9 mouse cellular contexts compared by ENCODE assay signal in the genomic region with DNA sequence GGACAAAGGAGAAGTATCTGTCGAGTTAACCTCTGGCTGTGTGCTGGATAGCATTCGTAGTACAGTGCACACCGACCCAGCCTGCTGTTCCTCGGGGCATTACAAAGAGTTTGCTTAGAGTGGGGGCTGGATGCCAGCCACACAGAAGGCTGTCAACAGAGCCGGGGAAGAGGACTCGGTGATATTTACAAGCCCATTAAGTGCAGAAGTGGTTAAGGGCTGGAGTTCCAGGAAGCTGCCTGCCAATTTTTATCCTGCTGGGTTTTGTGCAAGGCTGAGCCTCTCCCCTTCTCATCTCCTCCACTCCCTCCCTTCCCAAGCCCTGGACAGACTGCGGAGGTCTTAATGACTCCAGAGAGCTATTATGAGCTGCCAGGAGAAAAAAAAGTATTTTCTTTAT. TPM values are rescaled to one million over a fixed set of nuclear protein-coding genes. Genes with fewer than 3 reads are reported as not detected.
DNase-seq lines count a peak whose midpoint lies in the region; ATAC-seq and TF ChIP-seq lines count a peak whose summit lies in the region.
"Had no signal": no experiment of that assay in that cellular context is flagged by ENCODE, and none has a peak within 500 bp of the region (broad histone marks: within the 10 kb centered on the region; RNA-seq: fewer than 3 reads in every experiment).

No protein-coding gene starts in this region.

- H3K4me1 ChIP-seq in hindbrain, embryonic 13.5 days (replicated peaks) = peaks cover 24% of the 10 kb centered on the region
- 0 out of 2 replicates have a peak, but pooled peaks cover 3% of the 10 kb centered on the region for H3K4me1 ChIP-seq in hindbrain, embryonic 10.5 days (replicated peaks)
- H3K4me1 ChIP-seq in forebrain, postnatal 0 days (ENCODE audit: insufficient read depth) = no peaks in the 10 kb centered on the region
- H3K4me1 ChIP-seq in kidney, embryonic 16.5 days (ENCODE audit: insufficient read depth, low read length) = no peaks in the 10 kb centered on the region

- H3K9me3 ChIP-seq in hindbrain, embryonic 13.5 days = no peaks in the 10 kb centered on the region
- H3K9me3 ChIP-seq in hindbrain, embryonic 10.5 days = peaks cover 6% of the 10 kb centered on the region; the same call in 1 of the 2 replicates
- H3K9me3 ChIP-seq in forebrain, postnatal 0 days (ENCODE audit: low read length) = no peaks in the 10 kb centered on the region
- H3K9me3 ChIP-seq in kidney, embryonic 16.5 days (ENCODE audit: low read length) = no peaks in the 10 kb centered on the region

- H3K4me3 ChIP-seq in hindbrain, embryonic 13.5 days = no peak overlapping the region
- no peak overlapping the region for H3K4me3 ChIP-seq in hindbrain, embryonic 10.5 days
- no peak overlapping the region for H3K4me3 ChIP-seq in forebrain, postnatal 0 days (ENCODE audit: low read depth, low read length)
- no peak overlapping the region for H3K4me3 ChIP-seq in kidney, embryonic 16.5 days (ENCODE audit: low read length)

- peak overlapping the region; percentile 19; the same call in 1 of the 2 replicates for H3K4me2 ChIP-seq in hindbrain, embryonic 13.5 days
- peak overlapping the region; percentile 3; the same call in 1 of the 2 replicates for H3K4me2 ChIP-seq in forebrain, postnatal 0 days (ENCODE audit: low read depth)
- no peak overlapping the region for H3K4me2 ChIP-seq in kidney, embryonic 16.5 days (replicated peaks; ENCODE audit: low read depth, low read length)

- no peaks in the 10 kb centered on the region for H3K27me3 ChIP-seq in hindbrain, embryonic 13.5 days
- no peaks in the 10 kb centered on the region for H3K27me3 ChIP-seq in hindbrain, embryonic 10.5 days (ENCODE audit: insufficient read depth, poor library complexity, severe bottlenecking)
- no peaks in the 10 kb centered on the region for H3K27me3 ChIP-seq in forebrain, postnatal 0 days (ENCODE audit: insufficient read depth, low read length)
- H3K27me3 ChIP-seq in kidney, embryonic 16.5 days (ENCODE audit: insufficient read depth, low read length) = no peaks in the 10 kb centered on the region

- H3K36me3 ChIP-seq in hindbrain, embryonic 13.5 days = no peaks in the 10 kb centered on the region
- no peaks in the 10 kb centered on the region for H3K36me3 ChIP-seq in hindbrain, embryonic 10.5 days
- no peaks in the 10 kb centered on the region for H3K36me3 ChIP-seq in forebrain, postnatal 0 days (ENCODE audit: insufficient read depth)
- no peaks in the 10 kb centered on the region for H3K36me3 ChIP-seq in kidney, embryonic 16.5 days (ENCODE audit: insufficient read depth, low read length)

- TF ChIP-seq CTCF in forebrain, postnatal 0 days (IDR thresholded peaks at IDR 0.05; ENCODE audit: low read depth) = no peak

- 32% methylated on average over 7 of the region's 7 CpGs for WGBS in hindbrain, embryonic 13.5 days
- 68% methylated on average over 7 of the region's 7 CpGs for WGBS in hindbrain, embryonic 10.5 days
- 6% methylated on average over 7 of the region's 7 CpGs for WGBS in forebrain, postnatal 0 days
- 15% methylated on average over 7 of the region's 7 CpGs for WGBS in kidney, embryonic 16.5 days

- no peak overlapping the region for H3K9ac ChIP-seq in hindbrain, embryonic 13.5 days
- no peak overlapping the region for H3K9ac ChIP-seq in forebrain, postnatal 0 days
- H3K9ac ChIP-seq in kidney, embryonic 16.5 days (replicated peaks; ENCODE audit: low read length) = no peak overlapping the region
- H3K9ac ChIP-seq: liver, embryonic 14.5 days had no signal

- H3K27ac ChIP-seq in hindbrain, embryonic 13.5 days = peak overlapping the region; percentile 70
- H3K27ac ChIP-seq in hindbrain, embryonic 10.5 days = no peak overlapping the region
- H3K27ac ChIP-seq in forebrain, postnatal 0 days (ENCODE audit: low read depth, low read length) = no peak overlapping the region
- no peak overlapping the region for H3K27ac ChIP-seq in kidney, embryonic 16.5 days (ENCODE audit: low read length)
- H3K27ac ChIP-seq: liver, embryonic 14.5 days had no signal

- DNase-seq in hindbrain, embryonic 10.5 days (ENCODE audit: low spot score) = no peak
- DNase-seq in brain, adult 2 months (ENCODE audit: low read depth, low spot score) = peak; percentile 13
- DNase-seq in forebrain, postnatal 0 days = peak; percentile 49
- peak; percentile 46 for DNase-seq in lung, postnatal 25 days (ENCODE audit: low spot score)
- DNase-seq in spleen, adult 18-20 months = no peak

- peak; percentile 66; the same call in 1 of the 2 replicates for ATAC-seq in hindbrain, embryonic 13.5 days (ENCODE audit: low FRiP score)
- ATAC-seq in forebrain, postnatal 0 days = peak; percentile 63
- ATAC-seq in kidney, embryonic 16.5 days (ENCODE audit: low FRiP score, low TSS enrichment) = no peak
- ATAC-seq: Patski had no signal

RNA-seq across cellular contexts. Expression of gene Gm29666, which starts 21.8 kb away (rescaled TPM):
- 0.82 and 0.98 TPM in 2 replicates for polyA plus RNA-seq in hindbrain, embryonic 13.5 days (2015; fragmentation: Nextera tagmentation; extraction: Ambion mirVana)
- 0.90 and 1.2 TPM in 2 replicates for polyA plus RNA-seq in hindbrain, embryonic 10.5 days (2016; fragmentation: Nextera tagmentation; extraction: Ambion mirVana)
- 0.54 and 0.86 TPM in 2 replicates for total RNA-seq in forebrain, postnatal 0 days (2014; rRNA removed)
- 0.26 and 0.47 TPM in 2 replicates for polyA plus RNA-seq in forebrain, postnatal 0 days (2015; fragmentation: Nextera tagmentation; extraction: Ambion mirVana)
- 0.50 and 0.95 TPM in 2 replicates for polyA plus RNA-seq in kidney, embryonic 16.5 days (2015; fragmentation: Nextera tagmentation; extraction: Ambion mirVana)

RNA-seq across cellular contexts. Expression of gene Nup50, which starts 25.1 kb away (rescaled TPM):
- polyA plus RNA-seq in hindbrain, embryonic 13.5 days (2015; fragmentation: Nextera tagmentation; extraction: Ambion mirVana) = 31.6 and 31.9 TPM in 2 replicates
- polyA plus RNA-seq in hindbrain, embryonic 10.5 days (2016; fragmentation: Nextera tagmentation; extraction: Ambion mirVana) = 62.0 and 69.7 TPM in 2 replicates
- 19.5 and 24.8 TPM in 2 replicates for total RNA-seq in forebrain, postnatal 0 days (2014; rRNA removed)
- 23.5 and 24.5 TPM in 2 replicates for polyA plus RNA-seq in forebrain, postnatal 0 days (2015; fragmentation: Nextera tagmentation; extraction: Ambion mirVana)
- 40.6 and 42.8 TPM in 2 replicates for polyA plus RNA-seq in kidney, embryonic 16.5 days (2015; fragmentation: Nextera tagmentation; extraction: Ambion mirVana)

RNA-seq across cellular contexts. Expression of gene Phf21b, which starts 42.2 kb away (rescaled TPM):
- polyA plus RNA-seq in hindbrain, embryonic 13.5 days (2015; fragmentation: Nextera tagmentation; extraction: Ambion mirVana) = 10.9 and 11.3 TPM in 2 replicates
- polyA plus RNA-seq in hindbrain, embryonic 10.5 days (2016; fragmentation: Nextera tagmentation; extraction: Ambion mirVana) = 10.7 and 30.8 TPM in 2 replicates
- 13.5 and 20.0 TPM in 2 replicates for total RNA-seq in forebrain, postnatal 0 days (2014; rRNA removed)
- 2.5 and 2.7 TPM in 2 replicates for polyA plus RNA-seq in forebrain, postnatal 0 days (2015; fragmentation: Nextera tagmentation; extraction: Ambion mirVana)
- 0.19 and 0.49 TPM in 2 replicates for polyA plus RNA-seq in kidney, embryonic 16.5 days (2015; fragmentation: Nextera tagmentation; extraction: Ambion mirVana)

Comparison
In these comparisons a context has a peak if more than half of its experiments do, and no peak if none do; other contexts are left out.
1. DNase-seq: peak in brain, adult 2 months (single experiment), forebrain, postnatal 0 days (single experiment) and lung, postnatal 25 days (single experiment); none in hindbrain, embryonic 10.5 days (single experiment) and spleen, adult 18-20 months (0 of 2).